Mouse (Mus musculus) adrenal gland, postnatal 10 days (tissue): ENCODE results near the gene Akap8l. TPM values are rescaled to one million over a fixed set of nuclear protein-coding genes. Genes with fewer than 3 reads are reported as not detected.

Experiments used
- microRNA-seq: library from miRNA; unstranded; fragments of <30 nt; microRNA quantifications from one replicate; pipeline ENCODE4 v1.2.0, GENCODE M21; 2021
- total RNA-seq, 2 experiments: library from RNA; stranded (reverse); gene quantifications; 2 replicates each; pipeline ENCODE4 v1.2.3; 2021

The Akap8l gene
- total RNA-seq, 2 experiments from 2014 or later, result 61.0 to 112 TPM

Small RNA genes lying within 50 kb of the gene (microRNA-seq; reads per million reads assigned to microRNA genes)
- not detected for gene Gm22201

Other genes with a start within 250 kb of the Akap8l start
- gene Notch3, start 183.8 kb downstream of the Akap8l start, total RNA-seq, result 10 to 100 TPM; 24.9 to 31.7 TPM
- under 1 TPM in 1 of 2 experiments, not detected in 1; 0.42 TPM for gene Ephx3, start 161.1 kb downstream of the Akap8l start, total RNA-seq
- gene Brd4, start 65.9 kb downstream of the Akap8l start, total RNA-seq, result 10 to 100 TPM; 80.6 to 98.0 TPM
- gene Akap8, start 29.4 kb downstream of the Akap8l start, total RNA-seq, result 10 to 100 TPM; 70.8 to 94.5 TPM
- 10 to 100 TPM; 38.3 to 44.9 TPM for gene Wiz, start 38.8 kb upstream of the Akap8l start, total RNA-seq
- gene Rasal3, start 53.0 kb upstream of the Akap8l start, total RNA-seq, result 1 to 10 TPM; 4.5 to 4.9 TPM
- 10 to 100 TPM; 13.5 to 36.1 TPM for gene Pglyrp2, start 73.6 kb upstream of the Akap8l start, total RNA-seq
- gene Cyp4f39, start 102.1 kb upstream of the Akap8l start, total RNA-seq, result under 1 TPM; 0.36 to 0.45 TPM
- gene Cyp4f17, start 155.4 kb upstream of the Akap8l start, total RNA-seq, result 10 to 100 TPM in 1 of 2 experiments, 1 to 10 TPM in 1; 7.2 to 10.6 TPM
- gene Cyp4f16, start 186.0 kb upstream of the Akap8l start, total RNA-seq, result 10 to 100 TPM; 10.9 to 15.4 TPM